Mouse (Mus musculus) neural tube, embryonic 14.5 days (tissue): Measurements from ENCODE around the gene Hs3st5. TPM values are rescaled to one million over a fixed set of nuclear protein-coding genes. Genes with fewer than 3 reads are reported as not detected.
"Not testable (repeated sequence)": the region's sequence is repeated elsewhere in the genome, so short reads cannot be mapped to it uniquely, and the experiment has no call there.

Experiments
- ATAC-seq: fragments of 200-750 bp; cut with Nextera tagmentation; 2 replicates; pipeline ENCODE4 v1.8.0; 2017; ENCODE audit warnings: low read depth, mild to moderate bottlenecking, moderate TSS enrichment, moderate library complexity
- H3K27ac ChIP-seq: fragments of 300-500 bp; sonication (generic); 2 replicates; pipeline ENCODE4 v1.5.1; 2014; ENCODE audit warnings: low read depth, mild to moderate bottlenecking, control low read depth, low read length, moderate library complexity, mixed read lengths
- H3K27me3 ChIP-seq: fragments of 300-500 bp; sonication (generic); 2 replicates; pipeline ENCODE4 v1.6.1; 2014; ENCODE audit warnings: low read length; ENCODE audit not compliant: control insufficient read depth, insufficient read depth
- H3K36me3 ChIP-seq: fragments of 300-500 bp; sonication (generic); 2 replicates; pipeline ENCODE4 v1.6.1; 2014; ENCODE audit warnings: low read length, mixed read lengths; ENCODE audit not compliant: control insufficient read depth, insufficient read depth
- H3K4me1 ChIP-seq: fragments of 300-500 bp; sonication (generic); 2 replicates; pipeline ENCODE4 v1.6.1; 2014; ENCODE audit warnings: low read length; ENCODE audit not compliant: control insufficient read depth, insufficient read depth
- H3K4me2 ChIP-seq: fragments of 300-500 bp; sonication (generic); 2 replicates; pipeline ENCODE4 v1.6.1; 2014; ENCODE audit warnings: mild to moderate bottlenecking, low read depth, low read length, control low read depth
- H3K4me3 ChIP-seq: fragments of 300-500 bp; sonication (generic); 2 replicates; pipeline ENCODE4 v1.5.1; 2014; ENCODE audit warnings: low read depth, low read length, control low read depth, mixed read lengths
- H3K9ac ChIP-seq: fragments of 300-500 bp; sonication (generic); replicated peaks from 2 replicates; pipeline ENCODE4 v1.6.1; 2014; ENCODE audit warnings: low read depth, mild to moderate bottlenecking, control low read depth, low read length, mixed read lengths
- H3K9me3 ChIP-seq: fragments of 300-500 bp; sonication (generic); 2 replicates; pipeline ENCODE4 v1.6.1; 2016; ENCODE audit warnings: low read length; ENCODE audit not compliant: control insufficient read depth
- WGBS: fragments of 180-500 bp; shearing (Covaris S2); extraction: QIAGEN DNeasy Blood & Tissue Kit; methylation state at CpG from one replicate; pipeline ENCODE4 v1.1.7; 2014; 5-methylcytosine and 5-hydroxymethylcytosine counted together
- polyA plus RNA-seq: library from polyadenylated mRNA; unstranded; fragments of >200 nt; fragmentation: Nextera tagmentation; extraction: Ambion mirVana; gene quantifications from 2 replicates; pipeline ENCODE4 v1.2.1, GENCODE M21; 2014

The Hs3st5 gene
- polyA plus RNA-seq, 1 experiment from 2014 or later: 61.2 TPM

- Histone ChIP-seq H3K9me3 (no peaks in the 10 kb centered on the region), H3K4me3 (no peak overlapping the region), H3K4me2 (no peak overlapping the region), H3K9ac (no peak overlapping the region), H3K36me3 (no peaks in the 10 kb centered on the region), H3K4me1 (no peaks in the 10 kb centered on the region), H3K27ac (no peak overlapping the region), H3K27me3 (no peaks in the 10 kb centered on the region)
- whole genome bisulfite sequencing: 82% methylated on average over 1 of the region's 1 CpGs
- no peak for ATAC-seq
Measured at GRCm38 (mm10) chr10:36499713-36500112, 6.9 kb upstream of the Hs3st5 start.

GRCm38 (mm10) chr10:36506033-36506726 is 434 bp upstream of the Hs3st5 start:
- H3K4me1 ChIP-seq: no peaks in the 10 kb centered on the region
- no peaks in the 10 kb centered on the region for H3K9me3 ChIP-seq
- H3K4me3 ChIP-seq: peak overlapping the region; percentile 81
- no peaks in the 10 kb centered on the region for H3K36me3 ChIP-seq
- ATAC-seq: peak; percentile 67
- 7% methylated on average over 13 of the region's 13 CpGs for WGBS
- H3K4me2 ChIP-seq: peak overlapping the region; percentile 89
- H3K9ac ChIP-seq: peak overlapping the region; percentile 60
- H3K27me3 ChIP-seq: peaks cover 4% of the 10 kb centered on the region; the same call in 1 of the 2 replicates
- H3K27ac ChIP-seq: peak overlapping the region; percentile 85

GRCm38 (mm10) chr10:36507556-36507870 is 899 bp downstream of the Hs3st5 start:
- 0% methylated on average over 15 of the region's 15 CpGs for WGBS
- Histone ChIP-seq H3K9ac (peak overlapping the region; percentile 60), H3K27me3 (peaks cover 4% of the 10 kb centered on the region; the same call in 1 of the 2 replicates), H3K4me2 (peak overlapping the region; percentile 89), H3K9me3 (no peaks in the 10 kb centered on the region), H3K27ac (peak overlapping the region; percentile 85), H3K4me1 (no peaks in the 10 kb centered on the region), H3K36me3 (no peaks in the 10 kb centered on the region), H3K4me3 (peak overlapping the region; percentile 81)
- no peak for ATAC-seq

- WGBS: under 1% methylated on average over 18 of the region's 18 CpGs
- Histone ChIP-seq H3K4me2 (peak overlapping the region; percentile 89), H3K27me3 (peaks cover 4% of the 10 kb centered on the region; the same call in 1 of the 2 replicates), H3K4me3 (peak overlapping the region; percentile 81), H3K27ac (peak overlapping the region; percentile 85; the same call in 1 of the 2 replicates), H3K4me1 (no peaks in the 10 kb centered on the region), H3K9ac (peak overlapping the region; percentile 60), H3K36me3 (no peaks in the 10 kb centered on the region), H3K9me3 (no peaks in the 10 kb centered on the region)
- ATAC-seq: no peak
Measured at GRCm38 (mm10) chr10:36507991-36508546, 1.5 kb downstream of the Hs3st5 start.

- Histone ChIP-seq H3K4me2 (peak overlapping the region; percentile 89), H3K36me3 (no peaks in the 10 kb centered on the region), H3K9me3 (no peaks in the 10 kb centered on the region), H3K27me3 (peaks cover 4% of the 10 kb centered on the region; the same call in 1 of the 2 replicates), H3K9ac (no peak overlapping the region; the same call in 1 of the 2 replicates), H3K4me3 (peak overlapping the region; percentile 81), H3K4me1 (no peaks in the 10 kb centered on the region), H3K27ac (no peak overlapping the region)
- ATAC-seq: no peak
- WGBS: 47% methylated on average over 4 of the region's 4 CpGs
Measured at GRCm38 (mm10) chr10:36509477-36509876, 2.9 kb downstream of the Hs3st5 start.

- H3K9ac ChIP-seq: no peak overlapping the region
- H3K27me3 ChIP-seq: no peaks in the 10 kb centered on the region
- H3K4me2 ChIP-seq: no peak overlapping the region
- H3K9me3 ChIP-seq: no peaks in the 10 kb centered on the region
- no peaks in the 10 kb centered on the region for H3K36me3 ChIP-seq
- no peak overlapping the region for H3K27ac ChIP-seq
- no peak for ATAC-seq
- no peaks in the 10 kb centered on the region for H3K4me1 ChIP-seq
- H3K4me3 ChIP-seq: no peak overlapping the region
Measured at GRCm38 (mm10) chr10:36523881-36524280, 17.3 kb downstream of the Hs3st5 start.

- Histone ChIP-seq H3K4me2 (no peak overlapping the region), H3K9me3 (no peaks in the 10 kb centered on the region), H3K36me3 (no peaks in the 10 kb centered on the region), H3K27ac (no peak overlapping the region), H3K27me3 (no peaks in the 10 kb centered on the region), H3K4me1 (no peaks in the 10 kb centered on the region), H3K9ac (no peak overlapping the region), H3K4me3 (no peak overlapping the region)
- ATAC-seq: peak; percentile 90
- 20% methylated on average over 4 of the region's 4 CpGs for WGBS
Measured at GRCm38 (mm10) chr10:36533633-36534335, 27.2 kb downstream of the Hs3st5 start.

GRCm38 (mm10) chr10:36546622-36547021 is 40.0 kb downstream of the Hs3st5 start:
- H3K9ac ChIP-seq: no peak overlapping the region
- no peaks in the 10 kb centered on the region for H3K36me3 ChIP-seq
- H3K9me3 ChIP-seq: no peaks in the 10 kb centered on the region
- no peak overlapping the region for H3K27ac ChIP-seq
- no peak overlapping the region for H3K4me2 ChIP-seq
- H3K27me3 ChIP-seq: no peaks in the 10 kb centered on the region
- H3K4me1 ChIP-seq: no peaks in the 10 kb centered on the region
- H3K4me3 ChIP-seq: no peak overlapping the region
- 23% methylated on average over 2 of the region's 2 CpGs for WGBS
- no peak for ATAC-seq

GRCm38 (mm10) chr10:36547713-36548112 is 41.1 kb downstream of the Hs3st5 start:
- not testable (repeated sequence) for H3K27me3 ChIP-seq, H3K4me3 ChIP-seq, H3K9me3 ChIP-seq, H3K36me3 ChIP-seq, H3K9ac ChIP-seq, H3K4me1 ChIP-seq, H3K4me2 ChIP-seq, H3K27ac ChIP-seq, ATAC-seq
- WGBS: 79% methylated on average over 1 of the region's 1 CpGs
